In the genomic region with DNA sequence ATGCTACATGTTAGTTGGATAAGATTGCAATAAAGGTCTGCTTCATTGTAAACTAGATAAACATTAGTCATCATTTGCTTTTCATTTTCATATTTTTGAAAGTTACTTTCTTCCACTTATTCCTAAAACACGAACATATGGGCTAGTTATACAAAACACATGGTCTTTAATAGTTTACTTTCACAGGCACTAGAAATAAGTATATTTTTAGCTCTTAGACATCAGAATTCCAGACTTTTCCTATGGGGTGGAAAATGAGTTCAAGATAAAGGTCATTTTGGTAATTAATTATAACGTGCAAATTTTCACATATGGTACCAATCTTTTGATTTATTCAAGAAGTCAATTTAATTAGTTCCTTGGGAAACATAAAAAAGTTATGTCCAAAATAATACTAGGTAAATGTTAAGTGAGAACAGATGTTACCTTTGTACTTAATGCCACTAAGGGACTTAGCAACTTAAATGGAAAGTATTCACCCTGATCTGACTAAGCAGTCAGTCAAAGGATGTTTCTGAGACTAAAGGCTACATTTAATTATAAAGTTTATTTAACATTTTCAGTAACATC, we compare ENCODE assay signal across 22 mouse cellular contexts. TPM values are rescaled to one million over a fixed set of nuclear protein-coding genes. Genes with fewer than 3 reads are reported as not detected.
"Had no signal": no experiment of that assay in that cellular context is flagged by ENCODE, and none has a peak within 500 bp of the region (broad histone marks: within the 10 kb centered on the region; RNA-seq: fewer than 3 reads in every experiment).

No protein-coding gene starts in this region.

- H3K27me3 ChIP-seq: liver, embryonic 15.5 days; megakaryocyte, embryonic 14.5 days; midbrain, embryonic 12.5 days had no signal

- H3K4me2 ChIP-seq: liver, embryonic 11.5 days; liver, embryonic 15.5 days; lung, embryonic 14.5 days; midbrain, embryonic 12.5 days had no signal

- H3K9me3 ChIP-seq: liver, embryonic 15.5 days; megakaryocyte, embryonic 14.5 days; midbrain, embryonic 12.5 days had no signal

- H3K27ac ChIP-seq: layer of hippocampus, adult 2 months; liver, embryonic 15.5 days; midbrain, embryonic 12.5 days had no signal

- ATAC-seq: intestine, postnatal 0 days had no signal

- H3K4me1 ChIP-seq: liver, embryonic 15.5 days; midbrain, embryonic 12.5 days had no signal

- H3K36me3 ChIP-seq: liver, embryonic 15.5 days; midbrain, embryonic 12.5 days had no signal

- H3K9ac ChIP-seq: liver, embryonic 15.5 days; lung, embryonic 14.5 days; midbrain, embryonic 12.5 days had no signal

- DNase-seq: kidney, adult 8-10 months; kidney, postnatal 4 days; left cerebral cortex, postnatal 4 days; lung, embryonic 14.5 days; lung, postnatal 10 days; lung, postnatal 4 days; right cerebral cortex, adult 18-20 months; right cerebral cortex, postnatal 25 days; thymus, postnatal 25 days had no signal

- H3K4me3 ChIP-seq: layer of hippocampus, adult 2 months; liver, embryonic 15.5 days; megakaryocyte, embryonic 14.5 days; midbrain, embryonic 12.5 days had no signal

RNA-seq across cellular contexts. Expression of gene 1700019A02Rik, which starts 14.3 kb away (rescaled TPM):
- total RNA-seq: layer of hippocampus, adult 2 months; layer of hippocampus, postnatal 10 days; left cerebral cortex, postnatal 4 days; midbrain, postnatal 0 days had no signal
- polyA plus RNA-seq: intestine, postnatal 0 days; kidney, embryonic 16.5 days; liver, embryonic 11.5 days; liver, embryonic 15.5 days; lung, embryonic 14.5 days; midbrain, embryonic 12.5 days; midbrain, postnatal 0 days; neural tube, embryonic 14.5 days; small intestine, adult 2 months; stomach, embryonic 16.5 days; urinary bladder, adult 2 months had no signal
